Mouse (Mus musculus): Measurements from ENCODE around the gene Dcun1d1.

DNA sequence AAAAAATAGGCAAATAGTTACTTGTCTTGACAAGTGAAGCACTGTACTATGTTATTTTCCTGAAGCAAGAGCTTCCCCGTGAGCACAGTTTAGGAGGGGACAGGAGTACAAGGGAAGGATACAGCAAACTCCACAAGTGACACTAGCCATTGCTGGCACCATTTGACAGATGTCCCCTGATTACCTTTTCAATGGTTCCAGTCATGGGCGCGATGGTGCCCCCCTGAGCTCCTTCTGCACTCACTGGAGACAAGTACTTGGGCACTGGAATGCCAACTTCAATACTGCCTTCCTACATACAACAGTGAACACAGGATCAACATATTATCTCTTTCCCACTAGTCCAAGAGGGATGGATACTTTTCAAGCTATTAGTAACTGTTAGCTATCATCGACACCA lies 26.2 kb upstream of the Dcun1d1 start:
- TF ChIP-seq ZNF384 (IDR thresholded peaks at IDR 0.05; ENCODE audit: low read depth, low read length) = no peak
- TF ChIP-seq MAFK (IDR thresholded peaks at IDR 0.05; ENCODE audit: insufficient read depth, low read depth, low read length) = no peak
- no peak for TF ChIP-seq HCFC1 (IDR thresholded peaks at IDR 0.05; ENCODE audit: borderline replicate concordance, insufficient read depth, low read length)
- no peak for TF ChIP-seq CHD2 (IDR thresholded peaks at IDR 0.05; ENCODE audit: low read depth, low read length)
